Mouse (Mus musculus): Measurements from ENCODE around the gene Hmgb2. TPM values are rescaled to one million over a fixed set of nuclear protein-coding genes. Genes with fewer than 3 reads are reported as not detected.
A peak's percentile ranks its signal among the peaks of the same experiment; 100 is the strongest.

Hmgb2 gene
- polyA plus RNA-seq (2012; ENCODE audit: insufficient read depth, low replicate concordance): 9.4 and 95.5 TPM in 2 replicates

DNA sequence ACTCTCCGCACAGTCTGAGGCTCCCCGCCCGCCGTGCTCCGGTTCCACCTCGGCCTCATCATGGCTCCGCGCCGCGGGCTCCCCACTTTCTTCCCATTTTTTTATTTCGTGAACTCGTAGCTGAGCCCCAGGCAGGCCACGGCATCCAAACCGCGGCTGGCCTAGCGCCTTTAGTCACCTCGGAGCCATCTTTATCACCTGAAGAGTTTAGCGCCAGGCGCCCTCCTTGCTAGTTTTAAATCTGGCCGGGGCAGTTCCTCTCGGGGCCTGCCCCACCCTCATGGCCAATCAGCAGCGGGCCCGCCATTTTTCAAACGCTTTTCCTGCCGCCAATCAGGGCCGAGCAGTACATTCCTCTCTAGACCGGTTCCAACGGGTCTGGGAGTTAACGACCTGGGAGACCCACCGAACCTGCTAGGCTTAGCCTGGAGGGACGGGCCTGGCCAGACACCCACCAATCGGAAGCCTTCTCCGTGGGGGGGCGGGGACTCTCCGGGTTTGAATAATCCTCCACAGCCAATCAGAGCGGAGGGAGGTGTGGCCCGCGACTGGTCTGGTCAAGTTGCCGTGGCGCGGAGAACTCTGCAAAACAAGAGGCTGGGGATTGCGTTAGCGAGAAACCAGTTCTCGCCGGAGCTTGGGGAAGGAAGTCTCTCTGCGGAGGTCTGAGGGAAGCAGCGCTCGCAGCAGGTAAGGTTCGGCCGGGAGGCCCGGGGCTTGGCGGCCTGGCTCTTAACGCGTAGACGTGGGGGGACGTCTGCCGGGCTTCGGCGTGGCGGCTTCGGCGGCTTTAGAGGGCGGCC lies at the start of gene Hmgb2:
Gene Hmgb2, plus strand, starts transcription at position 592 of the 803 bp plus-strand sequence.
- no peaks in the 10 kb centered on the region for H3K27me3 ChIP-seq (replicated peaks)
- peaks cover 40% of the 10 kb centered on the region for H3K4me1 ChIP-seq
- no peaks in the 10 kb centered on the region for H3K9me3 ChIP-seq
- TF ChIP-seq GATA1 (IDR thresholded peaks at IDR 0.05; ENCODE audit: borderline replicate concordance, low read length) (no peak), FLI1 (IDR thresholded peaks at IDR 0.05; ENCODE audit: low read length) (peak; percentile 54; the same call in 1 of the 2 replicates)
- H3K36me3 ChIP-seq (replicated peaks; ENCODE audit: low read length): peaks cover 39% of the 10 kb centered on the region
- peak within 1 kb of the TSS; percentile 97 for H3K4me3 ChIP-seq (replicated peaks)

GRCm38 (mm10) chr8:57462839-57463238 lies 48.9 kb upstream of the Hmgb2 start:
- Histone ChIP-seq H3K4me3 (replicated peaks) (no peak overlapping the region), H3K27me3 (replicated peaks) (no peaks in the 10 kb centered on the region), H3K36me3 (replicated peaks; ENCODE audit: low read length) (no peaks in the 10 kb centered on the region), H3K4me1 (peaks cover 5% of the 10 kb centered on the region), H3K9me3 (no peaks in the 10 kb centered on the region)
- no peak for TF ChIP-seq GATA1 (IDR thresholded peaks at IDR 0.05; ENCODE audit: borderline replicate concordance, low read length)

GRCm38 (mm10) chr8:57463757-57464156 lies 48.0 kb upstream of the Hmgb2 start:
- TF ChIP-seq FLI1 (IDR thresholded peaks at IDR 0.05; ENCODE audit: low read length) (no peak), GATA1 (IDR thresholded peaks at IDR 0.05; ENCODE audit: borderline replicate concordance, low read length) (no peak)
- H3K27me3 ChIP-seq (replicated peaks): no peaks in the 10 kb centered on the region
- no peaks in the 10 kb centered on the region for H3K36me3 ChIP-seq (replicated peaks; ENCODE audit: low read length)
- peaks cover 5% of the 10 kb centered on the region for H3K4me1 ChIP-seq
- H3K4me3 ChIP-seq (replicated peaks): no peak overlapping the region
- no peaks in the 10 kb centered on the region for H3K9me3 ChIP-seq

DNA sequence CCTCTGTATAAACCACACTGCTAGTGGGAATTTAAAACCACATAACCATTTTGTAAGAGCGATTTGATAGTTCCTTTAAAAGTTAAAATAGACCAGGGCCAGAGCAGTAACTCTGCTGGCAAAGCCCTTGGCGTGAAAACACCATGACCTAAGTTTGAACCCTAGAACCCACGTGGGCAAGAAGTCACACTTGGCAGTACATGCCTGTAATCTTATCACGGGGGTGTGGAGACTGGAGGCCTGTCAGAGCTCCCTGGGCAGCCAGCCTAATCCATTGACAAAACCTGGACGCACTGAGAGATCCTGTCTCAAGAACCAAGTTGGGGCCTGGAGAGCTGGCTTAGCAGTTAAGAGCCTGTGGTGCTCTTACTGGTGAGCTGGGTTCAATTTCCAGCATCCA lies 43.1 kb upstream of the Hmgb2 start:
- no peaks in the 10 kb centered on the region for H3K27me3 ChIP-seq (replicated peaks)
- no peak overlapping the region for H3K4me3 ChIP-seq (replicated peaks)
- TF ChIP-seq FLI1 (IDR thresholded peaks at IDR 0.05; ENCODE audit: low read length): no peak
- TF ChIP-seq GATA1 (IDR thresholded peaks at IDR 0.05; ENCODE audit: borderline replicate concordance, low read length): no peak
- peaks cover 5% of the 10 kb centered on the region for H3K4me1 ChIP-seq
- H3K36me3 ChIP-seq (replicated peaks; ENCODE audit: low read length): no peaks in the 10 kb centered on the region
- no peaks in the 10 kb centered on the region for H3K9me3 ChIP-seq

DNA sequence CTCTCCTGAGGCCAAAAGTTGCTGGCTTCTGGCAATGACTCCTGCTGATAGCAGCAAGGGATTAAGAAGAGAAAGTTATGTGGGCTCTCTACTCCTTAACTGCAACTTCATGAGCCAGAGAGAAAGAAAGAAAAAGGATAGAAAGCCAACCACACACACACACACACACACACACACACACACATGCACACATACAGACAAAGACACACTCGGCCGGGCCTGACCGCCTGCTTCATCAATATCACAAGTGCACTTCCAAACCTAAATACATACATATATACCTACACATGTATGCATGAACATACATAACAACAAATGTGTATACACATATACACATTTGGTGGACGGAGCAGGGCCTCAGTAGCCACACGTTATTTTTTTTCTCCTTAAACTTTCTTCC lies 40.8 kb upstream of the Hmgb2 start:
- Histone ChIP-seq H3K4me3 (replicated peaks) (no peak overlapping the region), H3K27me3 (replicated peaks) (no peaks in the 10 kb centered on the region), H3K36me3 (replicated peaks; ENCODE audit: low read length) (no peaks in the 10 kb centered on the region), H3K9me3 (no peaks in the 10 kb centered on the region), H3K4me1 (no peaks in the 10 kb centered on the region)
- TF ChIP-seq FLI1 (IDR thresholded peaks at IDR 0.05; ENCODE audit: low read length): no peak
- TF ChIP-seq GATA1 (IDR thresholded peaks at IDR 0.05; ENCODE audit: borderline replicate concordance, low read length): no peak

DNA sequence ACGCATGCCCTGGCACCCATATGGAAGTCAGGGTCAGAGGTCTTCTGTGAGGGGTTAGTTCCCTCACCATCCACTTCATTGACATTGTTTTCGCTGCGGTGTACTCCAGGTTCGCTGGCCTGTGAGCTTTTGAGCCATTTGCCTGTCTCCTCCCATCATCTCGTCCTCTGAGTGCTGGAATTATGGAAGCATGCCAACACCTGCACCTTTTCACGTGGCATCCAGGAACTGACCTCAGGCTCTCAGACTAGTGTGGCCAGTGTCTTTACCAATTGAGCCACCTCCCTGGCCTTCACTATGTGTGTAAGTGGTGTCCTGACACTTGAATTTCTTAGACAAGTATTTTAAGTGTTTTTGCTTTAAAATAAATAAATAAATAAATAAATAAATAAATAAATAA lies 38.0 kb upstream of the Hmgb2 start:
- no peaks in the 10 kb centered on the region for H3K36me3 ChIP-seq (replicated peaks; ENCODE audit: low read length)
- H3K4me1 ChIP-seq: peaks cover 22% of the 10 kb centered on the region
- TF ChIP-seq GATA1 (IDR thresholded peaks at IDR 0.05; ENCODE audit: borderline replicate concordance, low read length): no peak
- no peaks in the 10 kb centered on the region for H3K9me3 ChIP-seq
- no peaks in the 10 kb centered on the region for H3K27me3 ChIP-seq (replicated peaks)
- H3K4me3 ChIP-seq (replicated peaks): no peak overlapping the region

GRCm38 (mm10) chr8:57478406-57478805 lies 33.3 kb upstream of the Hmgb2 start:
- Histone ChIP-seq H3K36me3 (replicated peaks; ENCODE audit: low read length) (peaks cover 24% of the 10 kb centered on the region), H3K4me3 (replicated peaks) (no peak overlapping the region), H3K27me3 (replicated peaks) (no peaks in the 10 kb centered on the region), H3K9me3 (no peaks in the 10 kb centered on the region), H3K4me1 (peaks cover 42% of the 10 kb centered on the region)
- TF ChIP-seq GATA1 (IDR thresholded peaks at IDR 0.05; ENCODE audit: borderline replicate concordance, low read length) (no peak), FLI1 (IDR thresholded peaks at IDR 0.05; ENCODE audit: low read length) (no peak)

- peaks cover 32% of the 10 kb centered on the region for H3K36me3 ChIP-seq (replicated peaks; ENCODE audit: low read length)
- peaks cover 42% of the 10 kb centered on the region for H3K4me1 ChIP-seq
- H3K4me3 ChIP-seq (replicated peaks): no peak overlapping the region
- TF ChIP-seq FLI1 (IDR thresholded peaks at IDR 0.05; ENCODE audit: low read length) (no peak), GATA1 (IDR thresholded peaks at IDR 0.05; ENCODE audit: borderline replicate concordance, low read length) (no peak)
- no peaks in the 10 kb centered on the region for H3K27me3 ChIP-seq (replicated peaks)
- no peaks in the 10 kb centered on the region for H3K9me3 ChIP-seq
Observed at GRCm38 (mm10) chr8:57479700-57480099, 32.0 kb upstream of the Hmgb2 start.

DNA sequence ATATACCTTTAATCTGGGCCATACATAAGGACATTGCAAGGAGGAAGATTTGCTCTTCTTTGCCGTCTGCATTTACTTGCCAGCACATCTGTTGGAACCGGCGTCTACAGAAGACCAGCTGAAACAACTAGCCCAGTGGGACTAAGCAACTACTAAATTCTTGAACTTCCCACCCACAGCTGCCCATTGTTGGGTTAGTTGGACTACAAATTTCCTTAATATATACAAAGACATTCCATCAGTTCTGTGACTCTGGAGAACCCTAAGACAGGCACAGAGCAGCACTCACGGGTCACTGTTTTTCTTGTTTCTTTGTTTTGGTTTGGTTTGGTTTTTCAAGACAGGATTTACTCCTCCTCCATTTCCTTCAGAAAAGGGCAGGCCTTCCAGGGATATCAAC lies 31.1 kb upstream of the Hmgb2 start:
- Histone ChIP-seq H3K4me3 (replicated peaks) (no peak overlapping the region), H3K36me3 (replicated peaks; ENCODE audit: low read length) (peaks cover 39% of the 10 kb centered on the region), H3K9me3 (no peaks in the 10 kb centered on the region), H3K27me3 (replicated peaks) (no peaks in the 10 kb centered on the region), H3K4me1 (peaks cover 46% of the 10 kb centered on the region)
- TF ChIP-seq FLI1 (IDR thresholded peaks at IDR 0.05; ENCODE audit: low read length): no peak
- TF ChIP-seq GATA1 (IDR thresholded peaks at IDR 0.05; ENCODE audit: borderline replicate concordance, low read length): no peak

DNA sequence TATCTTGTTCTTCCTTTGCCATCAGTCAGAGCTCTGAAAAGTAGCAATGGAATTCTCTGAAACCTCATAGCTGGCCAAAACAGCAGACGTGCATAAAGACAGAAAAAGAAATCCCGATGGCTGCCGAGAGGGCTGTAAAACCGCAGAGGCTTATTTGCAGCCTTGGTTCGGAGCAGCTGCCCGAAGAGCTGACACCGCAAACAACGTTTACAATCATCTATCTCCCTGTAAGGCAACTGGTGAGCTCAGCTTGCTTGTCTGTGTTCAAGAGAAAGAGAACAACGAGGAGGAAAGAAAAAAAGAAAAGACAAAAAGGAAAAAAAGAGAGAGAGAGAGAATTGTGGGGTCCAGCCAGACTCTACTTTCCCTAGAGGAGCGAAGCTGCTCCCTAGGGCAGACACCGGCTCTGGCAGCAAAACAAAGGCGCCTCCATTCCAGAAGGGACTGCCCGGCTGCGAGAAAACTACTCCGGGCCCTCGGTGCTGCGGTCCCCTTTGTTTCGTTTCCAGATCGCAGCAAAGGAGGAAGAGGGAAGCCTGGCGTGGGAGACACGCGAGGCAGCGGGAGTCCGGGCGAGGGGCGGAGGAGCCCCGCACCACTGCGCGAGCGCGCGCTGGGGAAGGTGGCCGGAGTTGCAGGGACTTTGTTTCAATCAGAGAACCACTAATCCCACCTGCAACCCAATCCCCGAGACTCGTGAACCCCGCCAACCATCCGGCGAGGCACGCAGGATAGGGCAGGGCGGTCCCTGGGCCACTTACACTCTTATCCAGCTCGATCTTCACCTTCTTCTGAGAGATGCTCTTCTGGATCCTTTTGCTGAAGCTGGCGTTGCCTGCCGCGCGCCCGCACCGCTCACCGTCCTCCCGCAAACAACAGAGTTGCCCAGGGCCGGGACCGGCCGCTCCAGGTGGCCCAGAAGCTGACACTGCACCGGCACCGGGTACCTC lies 24.9 kb upstream of the Hmgb2 start:
- Histone ChIP-seq H3K36me3 (replicated peaks; ENCODE audit: low read length) (peaks cover 34% of the 10 kb centered on the region), H3K4me1 (peaks cover 19% of the 10 kb centered on the region), H3K4me3 (replicated peaks) (peak overlapping the region; percentile 100), H3K27me3 (replicated peaks) (no peaks in the 10 kb centered on the region), H3K9me3 (no peaks in the 10 kb centered on the region)
- TF ChIP-seq GATA1 (IDR thresholded peaks at IDR 0.05; ENCODE audit: borderline replicate concordance, low read length) (no peak), FLI1 (IDR thresholded peaks at IDR 0.05; ENCODE audit: low read length) (no peak)

All from megakaryocyte, embryonic 14.5 days (primary cell).